Mouse (Mus musculus): ENCODE data around the gene Acot5.
"Not testable (repeated sequence)": the region's sequence is repeated elsewhere in the genome, so short reads cannot be mapped to it uniquely, and the experiment has no call there.

Gene Acot5

GRCm38 (mm10) chr12:84062336-84062735 lies 6.8 kb upstream of the Acot5 start:
- DNase-seq (ENCODE audit: low read depth, low spot score): no peak

GRCm38 (mm10) chr12:84063228-84063627 lies 5.9 kb upstream of the Acot5 start:
- DNase-seq (ENCODE audit: low read depth, low spot score): no peak

- DNase-seq (ENCODE audit: low read depth, low spot score): no peak
Measured at GRCm38 (mm10) chr12:84063833-84064232, 5.3 kb upstream of the Acot5 start.

GRCm38 (mm10) chr12:84064621-84065020 lies 4.5 kb upstream of the Acot5 start:
- DNase-seq (ENCODE audit: low read depth, low spot score): no peak

- no peak for DNase-seq (ENCODE audit: low read depth, low spot score)
Measured at GRCm38 (mm10) chr12:84067752-84068151, 1.4 kb upstream of the Acot5 start.

GRCm38 (mm10) chr12:84068296-84068695 lies 829 bp upstream of the Acot5 start:
- no peak for DNase-seq (ENCODE audit: low read depth, low spot score)

- not testable (repeated sequence) for DNase-seq (ENCODE audit: low read depth, low spot score)
Measured at GRCm38 (mm10) chr12:84069582-84069981, 457 bp downstream of the Acot5 start.

GRCm38 (mm10) chr12:84071696-84072095 lies 2.6 kb downstream of the Acot5 start:
- no peak for DNase-seq (ENCODE audit: low read depth, low spot score)

- DNase-seq (ENCODE audit: low read depth, low spot score): no peak
Measured at GRCm38 (mm10) chr12:84077371-84077990, 8.4 kb downstream of the Acot5 start.

GRCm38 (mm10) chr12:84083842-84084241 lies 14.7 kb downstream of the Acot5 start:
- DNase-seq (ENCODE audit: low read depth, low spot score): no peak

- DNase-seq (ENCODE audit: low read depth, low spot score): no peak
Measured at GRCm38 (mm10) chr12:84084581-84084980, 15.5 kb downstream of the Acot5 start.

GRCm38 (mm10) chr12:84094666-84095065 lies 25.5 kb downstream of the Acot5 start:
- not testable (repeated sequence) for DNase-seq (ENCODE audit: low read depth, low spot score)

- no peak for DNase-seq (ENCODE audit: low read depth, low spot score)
Measured at GRCm38 (mm10) chr12:84099605-84100004, 30.5 kb downstream of the Acot5 start.

GRCm38 (mm10) chr12:84100071-84100470 lies 30.9 kb downstream of the Acot5 start:
- DNase-seq (ENCODE audit: low read depth, low spot score): no peak

GRCm38 (mm10) chr12:84100604-84101492 lies 31.7 kb downstream of the Acot5 start, which contains the start of gene Acot6:
Gene Acot6 (plus strand): TSS chr12:84100654.
- peak; percentile 57 for DNase-seq (ENCODE audit: low read depth, low spot score)

GRCm38 (mm10) chr12:84101493-84101845 lies 32.3 kb downstream of the Acot5 start:
- DNase-seq (ENCODE audit: low read depth, low spot score): no peak

- DNase-seq (ENCODE audit: low read depth, low spot score): no peak
Measured at GRCm38 (mm10) chr12:84107012-84107411, 37.9 kb downstream of the Acot5 start.

- DNase-seq (ENCODE audit: low read depth, low spot score): no peak
Measured at GRCm38 (mm10) chr12:84107692-84108091, 38.6 kb downstream of the Acot5 start.

- DNase-seq (ENCODE audit: low read depth, low spot score): no peak
Measured at GRCm38 (mm10) chr12:84109924-84110323, 40.8 kb downstream of the Acot5 start.

GRCm38 (mm10) chr12:84110814-84111213 lies 41.7 kb downstream of the Acot5 start:
- DNase-seq (ENCODE audit: low read depth, low spot score): no peak

- DNase-seq (ENCODE audit: low read depth, low spot score): no peak
Measured at GRCm38 (mm10) chr12:84113676-84114075, 44.6 kb downstream of the Acot5 start.

- DNase-seq (ENCODE audit: low read depth, low spot score): peak; percentile 88
Measured at GRCm38 (mm10) chr12:84114153-84114994, 45.2 kb downstream of the Acot5 start, which contains the start of gene Dnal1. Gene Dnal1 (plus strand): TSS chr12:84114366.
